Mouse (Mus musculus): ENCODE measurements at regions not wholly inside any gene's neighbourhood (a gene's known extent, or its start where the extent isn't known, plus 50 kb on each side); places are given as distances from the start of the nearest gene placed in this dataset.

GRCm38 (mm10) chr10:91535392-91535791 is 354.3 kb upstream of the Tmpo start:
- ATAC-seq (ENCODE audit: low read depth): no peak
- Histone ChIP-seq H3K27ac (replicated peaks; ENCODE audit: low read depth, low read length) (no peak overlapping the region), H3K4me1 (ENCODE audit: control insufficient read depth, insufficient read depth, low read length) (no peaks in the 10 kb centered on the region), H3K4me3 (ENCODE audit: low read depth, low read length) (no peak overlapping the region), H3K9me3 (ENCODE audit: control insufficient read depth, low read length) (no peaks in the 10 kb centered on the region), H3K9ac (ENCODE audit: low read depth, low read length) (no peak overlapping the region), H3K36me3 (ENCODE audit: control insufficient read depth, insufficient read depth, low read length) (no peaks in the 10 kb centered on the region), H3K4me2 (ENCODE audit: low read depth, low read length) (no peak overlapping the region), H3K27me3 (replicated peaks; ENCODE audit: control insufficient read depth, insufficient read depth, low read length) (no peaks in the 10 kb centered on the region)
- no peak for DNase-seq (ENCODE audit: low spot score)
- 77% methylated on average over 2 of the region's 2 CpGs for WGBS

GRCm38 (mm10) chr10:91528305-91528704 is 347.2 kb upstream of the Tmpo start:
- 74% methylated on average over 2 of the region's 2 CpGs for WGBS
- DNase-seq (ENCODE audit: low spot score): no peak

GRCm38 (mm10) chr10:91521168-91521567 is 340.1 kb upstream of the Tmpo start:
- H3K4me2 ChIP-seq (ENCODE audit: low read depth, low read length): no peak overlapping the region
- no peaks in the 10 kb centered on the region for H3K9me3 ChIP-seq (ENCODE audit: control insufficient read depth, low read length)
- H3K27me3 ChIP-seq (replicated peaks; ENCODE audit: control insufficient read depth, insufficient read depth, low read length): no peaks in the 10 kb centered on the region
- no peak overlapping the region for H3K27ac ChIP-seq (replicated peaks; ENCODE audit: low read depth, low read length)
- WGBS: 85% methylated on average over 2 of the region's 2 CpGs
- H3K4me1 ChIP-seq (ENCODE audit: control insufficient read depth, insufficient read depth, low read length): no peaks in the 10 kb centered on the region
- ATAC-seq (ENCODE audit: low read depth) (no peak), DNase-seq (ENCODE audit: low spot score) (no peak)
- H3K9ac ChIP-seq (ENCODE audit: low read depth, low read length): no peak overlapping the region
- no peak overlapping the region for H3K4me3 ChIP-seq (ENCODE audit: low read depth, low read length)
- H3K36me3 ChIP-seq (ENCODE audit: control insufficient read depth, insufficient read depth, low read length): no peaks in the 10 kb centered on the region

More at GRCm38 (mm10) chr10:91528305-91528704, 347.2 kb upstream of the Tmpo start:
- Histone ChIP-seq H3K4me2 (ENCODE audit: low read depth, low read length) (no peak overlapping the region), H3K36me3 (ENCODE audit: control insufficient read depth, insufficient read depth, low read length) (no peaks in the 10 kb centered on the region), H3K9ac (ENCODE audit: low read depth, low read length) (no peak overlapping the region), H3K4me1 (ENCODE audit: control insufficient read depth, insufficient read depth, low read length) (no peaks in the 10 kb centered on the region), H3K27me3 (replicated peaks; ENCODE audit: control insufficient read depth, insufficient read depth, low read length) (no peaks in the 10 kb centered on the region), H3K4me3 (ENCODE audit: low read depth, low read length) (no peak overlapping the region), H3K9me3 (ENCODE audit: control insufficient read depth, low read length) (no peaks in the 10 kb centered on the region), H3K27ac (replicated peaks; ENCODE audit: low read depth, low read length) (no peak overlapping the region)
- ATAC-seq (ENCODE audit: low read depth): no peak

GRCm38 (mm10) chr10:91515021-91515371 is 333.9 kb upstream of the Tmpo start:
- H3K27me3 ChIP-seq (replicated peaks; ENCODE audit: control insufficient read depth, insufficient read depth, low read length): no peaks in the 10 kb centered on the region
- no peaks in the 10 kb centered on the region for H3K4me1 ChIP-seq (ENCODE audit: control insufficient read depth, insufficient read depth, low read length)
- H3K27ac ChIP-seq (replicated peaks; ENCODE audit: low read depth, low read length): no peak overlapping the region
- WGBS: 58% methylated on average over 2 of the region's 2 CpGs
- H3K4me3 ChIP-seq (ENCODE audit: low read depth, low read length): no peak overlapping the region
- DNase-seq (ENCODE audit: low spot score) (no peak), ATAC-seq (ENCODE audit: low read depth) (no peak)
- no peaks in the 10 kb centered on the region for H3K36me3 ChIP-seq (ENCODE audit: control insufficient read depth, insufficient read depth, low read length)
- no peak overlapping the region for H3K9ac ChIP-seq (ENCODE audit: low read depth, low read length)
- no peak overlapping the region for H3K4me2 ChIP-seq (ENCODE audit: low read depth, low read length)
- no peaks in the 10 kb centered on the region for H3K9me3 ChIP-seq (ENCODE audit: control insufficient read depth, low read length)

GRCm38 (mm10) chr10:91514163-91515020 is 333.3 kb upstream of the Tmpo start:
- no peaks in the 10 kb centered on the region; the same call in 1 of the 2 replicates for H3K4me1 ChIP-seq (ENCODE audit: control insufficient read depth, insufficient read depth, low read length)
- no peak overlapping the region for H3K4me2 ChIP-seq (ENCODE audit: low read depth, low read length)
- DNase-seq (ENCODE audit: low spot score): no peak
- H3K36me3 ChIP-seq (ENCODE audit: control insufficient read depth, insufficient read depth, low read length): no peaks in the 10 kb centered on the region
- WGBS: 78% methylated on average over 9 of the region's 9 CpGs
- H3K9ac ChIP-seq (ENCODE audit: low read depth, low read length): no peak overlapping the region
- no peak for ATAC-seq (ENCODE audit: low read depth)
- H3K27me3 ChIP-seq (replicated peaks; ENCODE audit: control insufficient read depth, insufficient read depth, low read length): no peaks in the 10 kb centered on the region
- no peak overlapping the region for H3K4me3 ChIP-seq (ENCODE audit: low read depth, low read length)
- no peak overlapping the region for H3K27ac ChIP-seq (replicated peaks; ENCODE audit: low read depth, low read length)
- no peaks in the 10 kb centered on the region for H3K9me3 ChIP-seq (ENCODE audit: control insufficient read depth, low read length)

GRCm38 (mm10) chr10:91507038-91507437 is 325.9 kb upstream of the Tmpo start:
- H3K4me2 ChIP-seq (ENCODE audit: low read depth, low read length): no peak overlapping the region
- H3K4me3 ChIP-seq (ENCODE audit: low read depth, low read length): no peak overlapping the region
- H3K27ac ChIP-seq (replicated peaks; ENCODE audit: low read depth, low read length): no peak overlapping the region
- DNase-seq (ENCODE audit: low spot score) (no peak), ATAC-seq (ENCODE audit: low read depth) (no peak)
- H3K9ac ChIP-seq (ENCODE audit: low read depth, low read length): no peak overlapping the region
- no peaks in the 10 kb centered on the region; the same call in 1 of the 2 replicates for H3K4me1 ChIP-seq (ENCODE audit: control insufficient read depth, insufficient read depth, low read length)
- H3K9me3 ChIP-seq (ENCODE audit: control insufficient read depth, low read length): no peaks in the 10 kb centered on the region
- H3K36me3 ChIP-seq (ENCODE audit: control insufficient read depth, insufficient read depth, low read length): no peaks in the 10 kb centered on the region
- no peaks in the 10 kb centered on the region for H3K27me3 ChIP-seq (replicated peaks; ENCODE audit: control insufficient read depth, insufficient read depth, low read length)
- 83% methylated on average over 7 of the region's 7 CpGs for WGBS

GRCm38 (mm10) chr10:91504891-91505290 is 323.8 kb upstream of the Tmpo start:
- Histone ChIP-seq H3K4me1 (ENCODE audit: control insufficient read depth, insufficient read depth, low read length) (no peaks in the 10 kb centered on the region; the same call in 1 of the 2 replicates), H3K36me3 (ENCODE audit: control insufficient read depth, insufficient read depth, low read length) (no peaks in the 10 kb centered on the region), H3K27ac (replicated peaks; ENCODE audit: low read depth, low read length) (no peak overlapping the region), H3K4me3 (ENCODE audit: low read depth, low read length) (no peak overlapping the region), H3K9me3 (ENCODE audit: control insufficient read depth, low read length) (no peaks in the 10 kb centered on the region), H3K27me3 (replicated peaks; ENCODE audit: control insufficient read depth, insufficient read depth, low read length) (no peaks in the 10 kb centered on the region), H3K4me2 (ENCODE audit: low read depth, low read length) (no peak overlapping the region), H3K9ac (ENCODE audit: low read depth, low read length) (no peak overlapping the region)
- DNase-seq (ENCODE audit: low spot score) (peak; percentile 9), ATAC-seq (ENCODE audit: low read depth) (no peak)
- 66% methylated on average over 12 of the region's 12 CpGs for WGBS

- peaks cover 2% of the 10 kb centered on the region; the same call in 1 of the 2 replicates for H3K4me1 ChIP-seq (ENCODE audit: control insufficient read depth, insufficient read depth, low read length)
- H3K9me3 ChIP-seq (ENCODE audit: control insufficient read depth, low read length): no peaks in the 10 kb centered on the region
- no peak overlapping the region for H3K4me2 ChIP-seq (ENCODE audit: low read depth, low read length)
- ATAC-seq (ENCODE audit: low read depth) (no peak), DNase-seq (ENCODE audit: low spot score) (peak; percentile 44)
- no peaks in the 10 kb centered on the region for H3K36me3 ChIP-seq (ENCODE audit: control insufficient read depth, insufficient read depth, low read length)
- no peak overlapping the region for H3K9ac ChIP-seq (ENCODE audit: low read depth, low read length)
- WGBS: 57% methylated on average over 4 of the region's 4 CpGs
- no peaks in the 10 kb centered on the region for H3K27me3 ChIP-seq (replicated peaks; ENCODE audit: control insufficient read depth, insufficient read depth, low read length)
- no peak overlapping the region for H3K27ac ChIP-seq (replicated peaks; ENCODE audit: low read depth, low read length)
- no peak overlapping the region for H3K4me3 ChIP-seq (ENCODE audit: low read depth, low read length)
Measured at GRCm38 (mm10) chr10:91498543-91498942, 317.4 kb upstream of the Tmpo start.

GRCm38 (mm10) chr10:91464691-91465090 is 283.6 kb upstream of the Tmpo start:
- no peak overlapping the region for H3K4me2 ChIP-seq (ENCODE audit: low read depth, low read length)
- H3K27me3 ChIP-seq (replicated peaks; ENCODE audit: control insufficient read depth, insufficient read depth, low read length): no peaks in the 10 kb centered on the region
- WGBS: 89% methylated on average over 2 of the region's 2 CpGs
- H3K27ac ChIP-seq (replicated peaks; ENCODE audit: low read depth, low read length): no peak overlapping the region
- H3K4me1 ChIP-seq (ENCODE audit: control insufficient read depth, insufficient read depth, low read length): no peaks in the 10 kb centered on the region; the same call in 1 of the 2 replicates
- H3K9me3 ChIP-seq (ENCODE audit: control insufficient read depth, low read length): no peaks in the 10 kb centered on the region
- H3K4me3 ChIP-seq (ENCODE audit: low read depth, low read length): no peak overlapping the region
- no peaks in the 10 kb centered on the region for H3K36me3 ChIP-seq (ENCODE audit: control insufficient read depth, insufficient read depth, low read length)
- no peak overlapping the region for H3K9ac ChIP-seq (ENCODE audit: low read depth, low read length)
- DNase-seq (ENCODE audit: low spot score) (peak; percentile 17), ATAC-seq (ENCODE audit: low read depth) (no peak)
